In the genomic region with DNA sequence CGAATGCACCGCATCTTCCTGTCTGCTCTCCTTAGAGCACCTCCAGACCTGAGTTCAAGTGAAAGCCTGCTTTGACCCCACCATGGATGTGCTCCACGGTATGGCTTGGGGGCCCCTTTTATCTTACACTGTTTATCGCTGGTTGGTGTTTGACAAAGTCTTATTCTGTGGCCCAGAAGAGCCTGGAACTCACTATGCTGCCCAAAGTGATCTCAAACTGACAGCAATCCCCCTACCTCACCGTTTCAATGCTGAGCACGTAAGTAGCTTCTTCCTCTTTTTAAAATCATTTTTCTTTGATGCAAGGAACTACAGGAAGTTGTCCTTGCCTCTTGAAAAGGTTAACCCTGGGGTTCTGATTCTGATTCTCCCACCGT, we compare ENCODE assay signal across 11 mouse cellular contexts.
DNase-seq lines count a peak whose midpoint lies in the region; ATAC-seq and TF ChIP-seq lines count a peak whose summit lies in the region.
"Had no signal": no experiment of that assay in that cellular context is flagged by ENCODE, and none has a peak within 500 bp of the region (broad histone marks: within the 10 kb centered on the region; RNA-seq: fewer than 3 reads in every experiment).

No protein-coding gene starts in this region.

- intact Hi-C loops in left cerebral cortex, adult 2 months (cut with DNase I): no loop called here

- peak overlapping the region; percentile 88 for H3K27ac ChIP-seq in bone marrow, adult 2 months (ENCODE audit: control insufficient read depth, insufficient read depth, low read depth, low read length, poor library complexity)
- peak overlapping the region; percentile 69 for H3K27ac ChIP-seq in embryonic facial prominence, embryonic 14.5 days (replicated peaks; ENCODE audit: low read depth, low read length)
- H3K27ac ChIP-seq in liver, embryonic 13.5 days: no peak overlapping the region
- no peak overlapping the region for H3K27ac ChIP-seq in left cerebral cortex, adult 2 months
- H3K27ac ChIP-seq: hindbrain, embryonic 14.5 days had no signal

- no peak for DNase-seq in embryonic facial prominence, embryonic 14.5 days (ENCODE audit: low spot score)
- DNase-seq in liver, embryonic 13.5 days: no peak
- no peak for DNase-seq in ovary, postnatal 14 days (ENCODE audit: low spot score)
- DNase-seq in left cerebral cortex, adult 2 months (ENCODE audit: extremely low spot score in 1 of 2, low spot score in 2 of 2): no peak
- DNase-seq in thymus, postnatal 10 days (ENCODE audit: low spot score in 2 of 2): no peak
- DNase-seq: cerebellum, postnatal 10 days; kidney, adult 8-10 months had no signal

- H3K36me3 ChIP-seq in embryonic facial prominence, embryonic 14.5 days (ENCODE audit: control insufficient read depth, insufficient read depth, low read length): no peaks in the 10 kb centered on the region
- no peaks in the 10 kb centered on the region for H3K36me3 ChIP-seq in liver, embryonic 13.5 days
- H3K36me3 ChIP-seq: heart, embryonic 12.5 days had no signal

- H3K9ac ChIP-seq in embryonic facial prominence, embryonic 14.5 days (ENCODE audit: low read depth, low read length): no peak overlapping the region
- no peak overlapping the region for H3K9ac ChIP-seq in liver, embryonic 13.5 days
- H3K9ac ChIP-seq: heart, embryonic 12.5 days; hindbrain, embryonic 14.5 days had no signal

- no peak; the same call in 1 of the 2 replicates for ATAC-seq in embryonic facial prominence, embryonic 14.5 days (ENCODE audit: low read depth)
- ATAC-seq in liver, embryonic 13.5 days (ENCODE audit: low read depth): peak; percentile 64
- peak; percentile 10; the same call in 1 of the 2 replicates for ATAC-seq in neutrophil, adult 5-6 weeks (ENCODE audit: extremely low read depth, insufficient number of reproducible peaks, low FRiP score, poor library complexity, severe bottlenecking)

- peak overlapping the region; percentile 55 for H3K4me2 ChIP-seq in embryonic facial prominence, embryonic 14.5 days (ENCODE audit: low read depth, low read length)
- peak overlapping the region; percentile 19 for H3K4me2 ChIP-seq in liver, embryonic 13.5 days
- H3K4me2 ChIP-seq: heart, embryonic 12.5 days had no signal

- no peaks in the 10 kb centered on the region for H3K9me3 ChIP-seq in embryonic facial prominence, embryonic 14.5 days (ENCODE audit: control insufficient read depth, low read length)
- no peaks in the 10 kb centered on the region for H3K9me3 ChIP-seq in liver, embryonic 13.5 days (replicated peaks)
- H3K9me3 ChIP-seq: heart, embryonic 12.5 days had no signal

- 23% methylated on average over 7 of the region's 7 CpGs for WGBS in bone marrow, adult 2 months
- WGBS in embryonic facial prominence, embryonic 14.5 days: 45% methylated on average over 7 of the region's 7 CpGs
- 25% methylated on average over 7 of the region's 7 CpGs for WGBS in liver, embryonic 13.5 days (ENCODE audit: insufficient replicate concordance)

- H3K4me3 ChIP-seq in bone marrow, adult 2 months (replicated peaks; ENCODE audit: control insufficient read depth, low read depth, low read length): no peak overlapping the region
- peak overlapping the region; percentile 27; the same call in 1 of the 2 replicates for H3K4me3 ChIP-seq in embryonic facial prominence, embryonic 14.5 days (ENCODE audit: low read depth, low read length)
- no peak overlapping the region for H3K4me3 ChIP-seq in liver, embryonic 13.5 days (replicated peaks)
- no peak overlapping the region for H3K4me3 ChIP-seq in left cerebral cortex, adult 2 months
- H3K4me3 ChIP-seq: heart, embryonic 12.5 days had no signal

- TF ChIP-seq CTCF in bone marrow, adult 2 months (IDR thresholded peaks at IDR 0.05; ENCODE audit: control insufficient read depth, insufficient read depth, low read length): no peak
- TF ChIP-seq CTCF in left cerebral cortex, adult 2 months (IDR thresholded peaks at IDR 0.05): no peak

- H3K27me3 ChIP-seq in embryonic facial prominence, embryonic 14.5 days (replicated peaks; ENCODE audit: control insufficient read depth, insufficient read depth, low read length): no peaks in the 10 kb centered on the region
- H3K27me3 ChIP-seq in liver, embryonic 13.5 days: no peaks in the 10 kb centered on the region
- H3K27me3 ChIP-seq: heart, embryonic 12.5 days had no signal

- H3K4me1 ChIP-seq in bone marrow, adult 2 months (ENCODE audit: control insufficient read depth, insufficient read depth, low read length): no peaks in the 10 kb centered on the region; the same call in 1 of the 2 replicates
- peaks cover 4% of the 10 kb centered on the region; the same call in 1 of the 2 replicates for H3K4me1 ChIP-seq in embryonic facial prominence, embryonic 14.5 days (ENCODE audit: control insufficient read depth, insufficient read depth, low read length)
- H3K4me1 ChIP-seq in liver, embryonic 13.5 days (replicated peaks): peaks cover 6% of the 10 kb centered on the region
- H3K4me1 ChIP-seq: heart, embryonic 12.5 days had no signal

- TF ChIP-seq POLR2A in bone marrow, adult 2 months (IDR thresholded peaks at IDR 0.05; ENCODE audit: borderline replicate concordance, control insufficient read depth, low read depth, low read length): no peak

Comparison
In these comparisons a context has a peak if more than half of its experiments do, and no peak if none do; other contexts are left out.
1. H3K27ac ChIP-seq: peak in bone marrow, adult 2 months (single experiment) and embryonic facial prominence, embryonic 14.5 days (single experiment); none in liver, embryonic 13.5 days (single experiment) and left cerebral cortex, adult 2 months (single experiment).